Mouse (Mus musculus) c-Kit-positive CD71-positive TER-119-positive erythroid progenitor cells, embryonic 14.5 days (primary cell): ENCODE results near the gene Fshr.

ENCODE experiments used
- DNase-seq: peaks from one replicate; pipeline ENCODE4 v3.0.0-alpha.2; 2013; ENCODE audit warnings: low spot score

The Fshr gene

DNA sequence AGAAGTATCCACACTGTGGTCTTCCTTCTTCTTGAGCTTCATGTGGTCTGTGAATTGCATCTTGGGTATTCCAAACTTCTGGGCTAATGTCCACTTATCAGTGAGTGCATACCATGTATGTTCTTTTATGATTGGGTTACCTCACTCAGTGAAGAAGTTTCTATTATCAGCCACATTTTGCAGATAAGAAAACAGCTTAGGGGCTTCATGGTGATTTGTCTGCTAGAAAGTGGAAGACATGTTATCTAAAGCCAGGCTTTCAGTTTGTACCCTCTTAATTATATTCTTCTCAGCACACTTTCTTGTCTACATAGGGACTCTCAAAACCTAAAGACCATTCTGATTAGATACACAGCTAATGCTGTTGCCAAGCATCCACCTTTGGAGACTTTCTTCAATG lies 165.8 kb downstream of the Fshr start:
- no peak for DNase-seq

DNA sequence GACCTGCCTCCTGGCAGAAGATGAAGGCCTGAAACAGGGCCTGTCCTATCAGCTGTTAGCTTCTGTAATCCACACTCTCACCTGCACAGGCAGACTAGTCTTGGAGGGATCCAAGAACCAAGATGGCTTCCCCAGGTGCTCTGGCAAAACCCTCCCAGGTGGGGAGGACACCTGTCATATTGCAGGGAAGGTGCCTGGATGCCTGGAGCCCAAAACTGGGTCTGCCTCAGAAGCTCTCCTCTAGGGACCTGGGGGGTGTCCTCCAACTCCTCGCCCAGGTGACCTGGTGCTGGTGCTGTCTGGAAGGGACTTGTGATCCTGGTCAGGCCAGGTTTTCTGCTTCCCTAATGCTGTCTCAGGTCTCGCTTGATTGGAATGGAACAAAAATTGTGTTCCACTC lies 167.5 kb downstream of the Fshr start:
- no peak for DNase-seq

DNA sequence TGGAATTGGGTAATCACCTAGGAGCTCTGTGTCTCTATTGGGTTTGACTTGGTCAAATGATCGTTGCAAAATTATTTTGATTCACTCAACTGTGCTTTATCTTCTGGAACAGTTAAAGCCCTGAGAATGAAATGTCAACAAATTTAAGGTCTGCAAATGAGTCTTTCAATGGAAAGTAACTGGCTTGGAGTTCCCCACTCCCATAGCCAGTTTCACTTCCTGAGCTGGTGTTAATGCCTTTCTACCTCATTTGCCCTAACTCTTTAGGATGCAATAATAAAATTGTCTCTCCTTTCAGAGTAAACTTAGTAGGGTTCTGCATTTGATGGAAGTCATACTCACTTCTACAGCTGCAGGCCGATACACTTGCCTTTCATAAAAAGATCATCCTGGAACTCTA lies 181.0 kb downstream of the Fshr start:
- no peak for DNase-seq

DNA sequence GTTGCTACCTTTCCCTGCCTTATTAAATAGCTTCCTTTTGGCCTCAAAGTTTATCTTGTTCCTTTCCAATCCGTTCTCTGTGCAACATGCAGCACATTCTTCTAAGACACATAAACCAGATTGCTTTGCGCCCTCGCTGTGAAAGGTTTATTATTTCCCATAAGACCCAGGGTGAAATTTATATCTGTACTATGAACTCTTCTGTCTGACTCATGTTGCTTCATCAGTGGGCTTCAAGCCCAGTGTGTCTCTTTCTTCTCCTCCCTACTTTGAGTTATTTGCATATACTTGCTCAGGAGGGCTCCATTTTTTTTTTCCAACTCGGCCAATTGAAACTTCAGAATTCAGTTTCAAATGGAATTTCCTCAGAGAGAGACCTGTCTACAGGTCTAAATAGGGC lies 183.5 kb downstream of the Fshr start:
- DNase-seq = no peak

DNA sequence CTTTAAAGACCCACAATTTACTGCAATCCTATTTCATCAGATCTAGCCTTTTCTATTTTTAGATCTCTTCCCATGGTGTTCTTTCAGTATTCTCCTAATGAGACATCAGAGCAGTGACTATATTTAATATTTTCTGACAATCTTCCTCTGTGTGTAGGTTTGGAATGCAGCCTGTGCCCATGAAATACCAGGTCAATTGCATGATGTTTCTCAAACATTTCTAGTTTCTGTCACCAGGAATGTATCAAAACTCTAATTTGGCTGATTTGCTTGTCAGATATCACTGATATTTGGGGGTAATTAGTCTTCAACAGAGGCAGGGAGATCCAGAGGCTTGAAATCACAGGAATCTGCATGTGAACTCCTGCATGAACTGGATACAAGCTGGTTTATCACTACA lies 186.8 kb downstream of the Fshr start:
- DNase-seq = no peak

DNA sequence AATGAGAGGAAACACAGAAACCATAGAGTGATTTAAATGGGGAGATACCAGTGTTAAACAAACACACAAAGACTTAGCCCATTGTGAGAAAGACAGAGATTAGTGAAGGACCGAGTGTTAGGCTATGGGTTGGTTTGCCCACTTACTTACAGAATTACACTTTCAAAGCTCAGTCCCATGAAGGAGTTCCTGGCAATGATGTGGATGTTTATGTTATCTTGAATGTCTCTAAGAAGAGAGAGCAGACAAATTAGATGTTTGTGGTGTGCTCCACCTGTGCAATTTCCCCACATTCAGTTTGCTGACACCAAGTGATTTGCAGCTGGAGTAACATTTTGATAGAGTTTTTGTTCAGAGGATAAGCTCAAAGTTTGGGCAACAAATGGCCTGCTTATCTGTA lies 191.4 kb downstream of the Fshr start:
- no peak for DNase-seq

DNA sequence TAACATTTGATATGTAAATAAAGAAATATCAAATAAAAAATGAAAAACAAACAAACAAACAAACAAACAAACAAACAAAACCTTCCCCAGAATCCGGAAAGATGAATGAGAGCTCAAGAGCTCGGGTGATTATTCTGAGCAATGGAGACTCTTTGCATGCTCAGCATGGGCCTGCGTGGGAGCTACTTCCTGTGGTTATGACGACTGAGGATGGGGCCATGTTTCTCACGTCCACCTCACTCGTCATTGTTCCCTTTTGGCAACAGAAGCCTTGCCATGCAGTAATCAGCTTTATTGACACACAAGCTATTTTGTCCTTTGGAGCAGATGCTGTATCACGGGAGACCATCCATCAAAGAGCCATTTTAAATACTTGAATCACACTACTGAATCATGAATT lies 191.8 kb downstream of the Fshr start:
- DNase-seq = no peak

DNA sequence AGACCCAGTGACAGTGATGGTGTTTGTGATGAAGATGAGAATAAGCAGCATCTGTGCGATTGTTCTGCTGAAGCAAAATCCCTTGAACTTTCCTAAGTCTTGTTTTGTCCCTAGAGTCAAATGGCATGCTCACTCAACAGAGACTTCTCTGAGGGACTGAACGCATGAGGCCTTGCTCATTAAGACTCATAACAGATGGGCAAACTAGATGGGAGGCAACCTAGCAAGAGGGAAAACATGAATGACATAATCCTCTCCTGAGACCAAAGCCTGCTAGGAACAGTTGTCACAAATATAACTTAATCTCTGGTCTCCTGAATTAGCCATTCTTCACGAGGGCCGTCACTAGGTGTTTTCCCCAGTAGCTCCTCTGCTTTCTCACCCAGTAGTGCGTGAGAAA lies 194.5 kb downstream of the Fshr start:
- DNase-seq = no peak

DNA sequence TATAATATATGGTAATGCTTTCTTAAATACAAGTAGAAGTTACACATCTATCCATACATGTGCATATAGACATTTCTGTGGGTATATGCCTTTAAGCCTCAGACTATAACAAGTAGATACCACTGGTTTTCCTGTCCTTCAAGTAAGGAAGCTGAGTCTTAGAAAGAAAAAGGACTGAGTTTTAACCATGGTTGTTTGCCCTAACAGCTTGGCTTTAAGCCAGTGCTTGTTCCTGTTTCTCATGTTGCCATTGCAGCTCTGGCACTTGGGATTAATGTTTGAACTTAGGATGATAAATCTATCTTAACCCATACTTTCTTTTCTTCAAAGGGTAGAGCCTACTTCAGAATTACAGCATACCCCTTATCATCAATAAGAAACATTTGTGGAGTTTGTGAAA lies 200.6 kb downstream of the Fshr start:
- DNase-seq = no peak

DNA sequence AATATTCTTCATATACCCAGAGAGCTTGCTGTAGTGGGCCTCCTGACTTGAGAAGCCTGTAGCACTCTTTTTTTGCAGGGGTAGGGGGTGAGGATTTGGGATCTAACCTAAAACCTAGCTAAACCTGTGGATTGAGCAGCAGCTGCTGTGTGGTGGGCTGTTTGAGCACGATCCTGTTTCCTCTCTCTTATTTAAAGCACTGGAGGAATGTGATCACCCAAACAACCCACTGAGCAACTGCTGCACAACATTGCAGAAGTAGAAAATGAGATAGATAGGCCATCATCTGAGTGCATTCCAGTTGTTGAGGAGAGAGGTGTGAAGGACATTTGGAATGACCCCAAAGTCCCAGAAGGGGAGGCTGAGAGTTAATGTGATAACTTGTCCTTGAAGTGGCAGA lies 202.2 kb downstream of the Fshr start:
- no peak for DNase-seq

DNA sequence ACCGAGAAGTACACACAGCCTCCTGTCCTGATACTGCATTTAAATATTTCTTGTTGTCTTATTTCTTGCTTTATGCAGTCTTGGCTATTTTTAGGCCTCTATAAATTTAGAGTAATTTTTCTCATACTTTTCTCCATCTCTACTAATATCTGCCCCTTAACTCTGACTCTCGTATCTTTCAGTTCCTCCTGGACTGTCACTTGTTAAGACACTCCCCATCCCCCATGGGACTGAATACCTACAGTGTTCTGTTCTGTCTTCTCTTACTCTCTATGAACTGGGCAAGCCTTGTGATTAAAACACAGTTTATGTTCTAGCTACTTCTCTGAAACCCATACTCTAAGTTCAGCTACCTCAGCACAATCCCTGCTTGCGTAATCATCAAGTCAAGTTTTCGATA lies 209.2 kb downstream of the Fshr start:
- DNase-seq = no peak

DNA sequence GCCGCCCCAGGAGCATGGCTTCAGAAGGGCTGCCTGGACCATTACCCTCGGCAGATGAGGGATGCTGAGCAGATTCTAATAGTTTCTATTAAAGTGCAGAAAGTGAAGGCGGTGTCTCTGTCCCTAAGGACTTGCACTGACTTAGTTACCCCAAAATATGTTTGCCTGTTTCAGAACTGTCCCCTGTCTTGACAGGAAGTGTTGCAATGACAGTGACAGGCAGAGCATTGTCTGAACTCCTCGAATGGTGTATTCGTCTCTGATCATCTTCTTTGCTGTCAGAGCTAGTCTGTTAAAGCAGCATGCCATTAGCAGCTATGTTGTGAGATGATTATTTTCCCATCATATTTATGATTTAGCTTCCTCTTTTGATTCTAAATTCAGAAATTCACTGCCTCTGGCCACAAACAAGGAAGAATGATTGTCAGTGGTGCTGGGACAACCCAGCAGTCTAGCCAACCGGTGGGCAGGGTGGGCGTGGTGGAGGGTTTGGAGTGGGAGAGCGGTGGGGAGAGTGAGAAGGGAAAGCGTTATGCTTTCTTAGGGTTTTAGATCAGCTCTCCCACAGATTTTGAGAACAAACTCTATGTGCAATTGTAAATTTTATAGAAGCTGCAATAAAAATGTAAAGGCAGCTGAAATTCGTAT lies 219.6 kb downstream of the Fshr start:
- DNase-seq = no peak

DNA sequence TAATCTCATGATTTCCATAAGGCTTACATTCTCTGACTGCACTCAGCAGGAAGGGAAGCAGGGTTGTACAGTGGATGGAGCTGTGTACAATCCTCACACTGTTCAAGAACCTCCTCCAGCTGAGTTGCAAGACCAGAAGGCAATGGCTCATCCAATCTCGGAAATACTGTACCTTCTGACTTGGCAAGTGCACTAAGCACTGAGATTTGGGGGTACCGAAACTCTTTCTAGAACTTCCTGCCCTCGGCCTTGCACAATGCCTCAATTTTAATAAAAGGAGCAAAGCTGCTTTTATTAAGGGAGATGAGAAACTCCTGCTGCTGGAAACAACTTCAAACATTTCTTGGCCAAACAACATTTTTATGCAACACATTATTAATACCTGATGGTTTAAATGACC lies 225.9 kb downstream of the Fshr start:
- no peak for DNase-seq

DNA sequence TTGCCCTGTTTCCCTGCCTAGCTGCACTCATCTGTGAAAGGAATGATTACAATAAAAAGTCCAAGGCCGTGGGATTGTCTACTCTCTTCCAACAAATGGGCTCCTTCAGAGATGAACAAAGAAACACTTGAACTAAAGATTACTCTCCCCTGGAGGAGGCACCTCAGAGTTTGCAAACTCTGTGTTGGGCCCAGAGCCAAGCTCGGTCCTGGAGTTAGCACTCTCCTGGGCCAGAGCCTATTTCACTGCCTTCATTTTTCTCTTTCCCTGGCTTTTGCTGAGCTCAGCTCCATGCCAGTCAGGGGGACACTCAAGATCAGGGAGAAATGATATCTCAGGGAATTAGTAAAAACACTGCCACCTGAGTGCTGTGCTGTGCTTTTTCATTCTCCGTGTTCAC lies 234.4 kb downstream of the Fshr start:
- DNase-seq = no peak

DNA sequence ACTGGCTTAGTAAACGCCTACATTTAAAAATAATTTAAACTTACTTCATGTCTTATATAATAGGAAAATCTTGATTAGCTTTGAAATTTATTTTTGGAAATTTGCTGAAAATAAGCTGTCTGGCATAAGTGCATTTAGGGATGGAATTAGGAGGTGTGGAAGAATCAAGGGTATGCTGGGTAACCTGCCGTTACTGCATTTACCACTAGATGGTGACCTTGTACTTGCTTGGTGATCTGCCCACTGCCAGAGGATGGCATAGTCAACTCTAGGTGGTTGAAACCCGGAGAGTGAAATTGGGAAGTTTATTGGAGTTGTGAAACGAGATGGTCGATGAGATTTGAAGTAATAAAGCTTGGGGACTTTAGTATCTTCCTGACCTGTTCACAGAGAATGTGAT lies 246.5 kb downstream of the Fshr start:
- DNase-seq = no peak

DNA sequence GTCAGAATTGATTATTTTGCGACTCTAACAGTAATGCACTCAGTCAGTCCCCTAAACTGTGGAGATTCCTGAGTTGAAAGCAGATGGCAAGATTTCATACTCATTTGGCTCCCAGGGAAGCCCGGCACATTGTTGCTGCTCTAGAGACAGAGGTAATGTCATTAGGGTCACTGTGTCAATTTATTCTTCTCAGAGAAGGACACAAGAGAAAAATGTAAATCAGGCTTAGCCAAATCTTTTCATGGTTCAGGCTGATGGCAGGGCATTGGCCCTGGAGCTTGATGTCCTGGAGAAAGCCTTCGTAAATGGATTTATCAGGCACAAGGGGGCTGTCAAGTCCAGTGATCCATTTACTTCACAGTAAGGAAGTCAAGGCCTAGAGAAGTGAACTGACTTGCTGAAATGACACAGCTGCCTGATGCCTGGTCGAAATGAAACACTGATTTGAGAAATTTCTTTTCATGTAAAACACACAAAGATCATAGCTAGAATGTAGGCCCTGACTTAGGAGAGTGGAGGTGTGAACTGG lies 262.3 kb downstream of the Fshr start:
- DNase-seq = no peak

DNA sequence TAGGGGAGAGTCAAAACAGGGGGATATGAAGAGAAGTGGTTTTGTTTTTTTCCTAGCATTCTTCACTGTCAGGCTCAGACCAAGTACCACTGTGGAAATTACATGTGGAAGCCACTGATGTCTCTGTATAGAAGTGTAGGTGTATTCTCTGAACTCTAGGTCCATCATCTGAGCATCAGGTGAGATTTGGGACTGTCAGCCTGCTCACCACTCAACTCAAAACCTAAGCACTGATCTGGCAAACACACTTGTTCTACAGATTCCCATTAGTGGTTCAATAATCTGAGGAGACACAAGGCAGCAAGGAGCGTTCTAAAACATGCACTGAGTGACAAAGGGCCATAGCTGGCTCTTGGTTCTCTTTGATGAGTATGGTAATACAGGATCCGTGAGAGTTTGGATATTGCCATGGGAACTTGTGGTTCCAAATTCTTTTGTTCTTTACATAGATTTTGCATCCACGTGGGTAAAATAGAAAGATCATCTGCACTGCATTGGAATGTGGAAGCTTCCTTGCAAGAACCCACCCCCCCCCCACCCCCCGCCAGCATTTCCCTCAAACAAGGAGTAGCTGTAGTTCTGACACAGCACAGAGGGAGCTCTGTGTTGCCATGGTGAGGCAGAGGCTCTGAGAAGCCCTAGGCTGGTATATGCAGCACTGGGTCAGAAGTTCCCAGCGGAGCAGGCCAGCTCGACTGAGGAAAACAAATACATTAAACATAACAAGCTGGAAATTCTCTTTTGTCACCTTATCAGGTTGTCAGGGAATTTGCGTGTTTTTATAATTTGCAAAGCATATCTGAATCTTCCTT lies 262.9 kb downstream of the Fshr start:
- DNase-seq = no peak

DNA sequence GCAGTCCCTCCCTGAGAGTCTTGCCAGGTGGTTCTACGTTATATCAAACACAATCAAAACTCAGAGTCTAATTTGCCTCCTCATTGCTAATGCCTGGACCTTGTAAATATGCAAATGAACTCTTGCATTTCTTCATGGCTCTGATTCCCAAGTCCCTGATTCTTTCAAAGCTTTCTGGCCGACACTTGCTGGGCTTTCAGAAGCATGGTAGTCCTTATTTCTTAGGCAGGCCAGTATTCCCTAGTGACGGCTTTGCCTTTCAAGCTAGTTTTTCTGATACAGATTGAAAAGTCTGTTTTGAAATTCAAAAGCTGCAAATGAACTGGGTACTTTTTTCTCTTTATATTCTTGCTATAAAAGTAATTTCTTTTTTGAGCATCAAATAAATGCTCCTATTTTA lies 263.5 kb downstream of the Fshr start:
- no peak for DNase-seq
